Mouse (Mus musculus) brain, embryonic 14.5 days (tissue): ENCODE measurements around the gene Nmur2. TPM values are rescaled to one million over a fixed set of nuclear protein-coding genes. Genes with fewer than 3 reads are reported as not detected.

Experiments
- DNase-seq: peaks from one replicate; pipeline ENCODE4 v3.0.0-alpha.2; 2011; ENCODE audit warnings: low read depth
- CTCF ChIP-seq: fragments of 200-500 bp; IDR thresholded peaks from 2 replicates; pipeline ENCODE4 v1.5.1; 2012; ENCODE audit warnings: inconsistent platforms, mild to moderate bottlenecking, moderate library complexity, borderline replicate concordance; ENCODE audit not compliant: insufficient read depth, insufficient read length; ENCODE audit errors: extremely low read depth
- POLR2A ChIP-seq: fragments of 200-500 bp; IDR thresholded peaks from 2 replicates; pipeline ENCODE4 v1.6.1; 2012; ENCODE audit warnings: mild to moderate bottlenecking, inconsistent platforms, borderline replicate concordance; ENCODE audit not compliant: poor library complexity, insufficient read depth, insufficient read length, severe bottlenecking; ENCODE audit errors: extremely low read depth
- polyA plus RNA-seq: library from polyadenylated mRNA; depleted of rRNA; stranded (reverse); fragments of >200 nt; gene quantifications from 2 replicates; pipeline ENCODE4 v1.2.3, GENCODE M21; 2012

The Nmur2 gene
- polyA plus RNA-seq, 1 experiment: 0.25 TPM

GRCm38 (mm10) chr11:55991505-55992066, 49.2 kb downstream of the Nmur2 start:
- DNase-seq: peak; percentile 73
- TF ChIP-seq POLR2A (no peak), CTCF (peak; percentile 96)

DNA sequence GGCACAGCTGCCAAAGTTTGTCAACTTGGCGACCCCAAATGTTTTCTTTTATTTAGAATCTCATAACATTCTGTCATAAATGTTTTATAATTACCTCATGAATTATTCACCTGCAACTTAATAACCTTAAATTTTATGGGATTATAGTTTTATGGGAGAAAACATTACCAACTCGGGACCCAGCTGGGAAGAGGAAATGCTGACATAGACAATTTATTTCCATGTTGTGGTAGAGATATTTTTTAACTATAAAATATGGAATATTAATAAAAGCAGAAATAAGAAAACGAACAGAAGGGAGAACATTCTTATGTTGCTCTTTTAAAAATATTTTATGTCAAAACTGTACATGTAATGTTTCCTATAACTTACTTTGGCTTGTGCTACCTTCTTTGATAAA, 56.2 kb downstream of the Nmur2 start:
- no peak for DNase-seq

DNA sequence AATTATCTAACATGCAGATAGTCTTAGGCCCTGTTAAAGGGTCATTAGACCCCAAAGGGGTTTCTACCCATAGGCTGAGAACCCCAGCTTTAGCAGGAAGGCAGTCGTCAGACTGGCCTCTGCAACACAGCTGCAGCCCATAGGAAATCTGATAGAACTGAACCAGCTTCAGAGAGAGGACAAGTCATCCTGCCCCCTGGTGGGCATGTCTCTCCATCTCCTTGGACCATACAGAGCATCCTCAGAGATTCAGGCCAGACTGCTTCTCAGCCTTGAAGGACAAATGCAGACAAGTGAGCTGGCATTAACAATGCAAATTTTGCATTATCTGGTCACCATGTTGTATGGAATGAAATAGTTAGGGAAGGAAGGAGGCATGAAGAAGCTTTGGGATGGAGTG, 59.2 kb downstream of the Nmur2 start:
- peak; percentile 32; the same call in 1 of the 2 replicates for TF ChIP-seq CTCF
- no peak for TF ChIP-seq POLR2A
- peak; percentile 17 for DNase-seq

More for the DNA sequence above, 56.2 kb downstream of the Nmur2 start:
- no peak for TF ChIP-seq POLR2A
- no peak for TF ChIP-seq CTCF

DNA sequence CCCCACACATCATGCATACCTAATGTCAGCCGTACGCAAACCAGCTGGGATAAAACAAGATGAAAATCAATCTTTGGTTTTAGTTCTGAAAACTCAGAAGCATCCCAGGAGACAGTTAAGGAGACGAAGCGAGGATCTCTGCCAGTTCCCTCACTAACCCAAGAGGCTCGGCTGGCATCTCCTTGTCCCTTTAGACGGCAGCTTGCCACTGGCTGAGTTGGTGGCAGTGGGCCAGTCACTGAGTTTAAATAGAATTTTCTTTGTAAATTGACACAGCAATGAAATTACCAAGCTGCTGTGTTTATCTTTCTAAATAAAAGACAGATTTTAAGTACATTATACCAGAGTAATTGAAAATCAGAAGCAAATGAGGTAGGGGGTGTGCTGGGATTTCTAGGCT, 62.7 kb downstream of the Nmur2 start:
- peak; percentile 42 for DNase-seq
- TF ChIP-seq POLR2A (no peak), CTCF (no peak)
